Mouse (Mus musculus): ENCODE measurements at regions not wholly inside any gene's neighbourhood (a gene's known extent, or its start where the extent isn't known, plus 50 kb on each side); places are given as distances from the start of the nearest gene placed in this dataset.

DNA sequence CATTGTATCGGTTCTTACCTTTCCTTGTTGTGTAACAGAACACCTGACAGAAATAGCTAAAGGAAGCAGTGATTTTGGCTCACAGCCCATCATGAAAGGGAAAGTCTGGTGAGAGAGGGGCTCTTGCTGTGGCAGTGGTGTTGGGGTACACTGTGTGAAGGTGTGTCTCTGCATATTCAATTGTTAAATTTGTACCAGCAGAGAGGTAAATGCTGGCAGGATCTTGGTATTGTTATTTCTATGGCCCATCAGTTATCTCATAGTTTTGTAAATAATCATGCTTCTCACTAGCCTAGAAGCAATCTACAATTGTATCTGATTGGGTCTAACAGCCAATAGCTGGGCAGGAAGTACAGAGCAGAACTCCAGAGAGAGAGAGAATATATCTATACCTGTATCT, 95.7 kb downstream of the Mfap3l start:
- WGBS = 91% methylated on average over 1 of the region's 1 CpGs
- no peaks in the 10 kb centered on the region for H3K36me3 ChIP-seq (ENCODE audit: control insufficient read depth, insufficient read depth, low read length)
- no peak overlapping the region for H3K4me2 ChIP-seq (ENCODE audit: low read length)
- no peak overlapping the region for H3K4me3 ChIP-seq (ENCODE audit: low read depth, low read length)
- H3K27me3 ChIP-seq (ENCODE audit: control insufficient read depth, insufficient read depth, low read depth, low read length) = no peaks in the 10 kb centered on the region
- H3K9ac ChIP-seq (ENCODE audit: low read depth, low read length) = no peak overlapping the region
- ATAC-seq = no peak
- H3K4me1 ChIP-seq (ENCODE audit: control insufficient read depth, insufficient read depth, low read length) = no peaks in the 10 kb centered on the region
- H3K9me3 ChIP-seq (replicated peaks; ENCODE audit: control insufficient read depth, low read length, poor library complexity, severe bottlenecking) = 0 out of 2 replicates have a peak, but pooled peaks cover 2% of the 10 kb centered on the region
- H3K27ac ChIP-seq (ENCODE audit: low read length) = no peak overlapping the region

DNA sequence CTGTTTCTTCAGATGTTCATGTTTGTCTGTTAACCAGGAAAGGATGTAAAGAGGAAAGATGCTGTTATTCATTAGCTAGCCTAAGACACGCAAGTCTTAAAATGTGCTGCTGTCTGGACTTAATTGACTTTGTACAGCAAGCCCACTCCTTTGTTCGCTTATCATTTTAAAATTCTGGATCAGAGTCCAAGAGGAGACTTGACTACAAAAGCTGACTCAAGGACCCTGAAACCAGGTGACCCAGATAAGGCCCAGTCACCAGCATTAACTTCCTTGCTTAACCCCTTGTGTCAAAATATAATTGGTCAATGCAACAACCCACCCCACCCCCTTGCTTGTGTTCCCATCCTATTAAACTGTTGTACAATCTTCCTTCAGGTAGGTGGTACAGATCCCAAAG, 99.9 kb downstream of the Mfap3l start:
- ATAC-seq = no peak
- H3K4me1 ChIP-seq (ENCODE audit: control insufficient read depth, insufficient read depth, low read length) = no peaks in the 10 kb centered on the region
- no peak overlapping the region for H3K4me3 ChIP-seq (ENCODE audit: low read depth, low read length)
- H3K9ac ChIP-seq (ENCODE audit: low read depth, low read length) = no peak overlapping the region
- H3K36me3 ChIP-seq (ENCODE audit: control insufficient read depth, insufficient read depth, low read length) = no peaks in the 10 kb centered on the region
- no peaks in the 10 kb centered on the region for H3K27me3 ChIP-seq (ENCODE audit: control insufficient read depth, insufficient read depth, low read depth, low read length)
- H3K4me2 ChIP-seq (ENCODE audit: low read length) = no peak overlapping the region
- 91% methylated on average over 2 of the region's 2 CpGs for WGBS
- H3K27ac ChIP-seq (ENCODE audit: low read length) = no peak overlapping the region
- H3K9me3 ChIP-seq (replicated peaks; ENCODE audit: control insufficient read depth, low read length, poor library complexity, severe bottlenecking) = 0 out of 2 replicates have a peak, but pooled peaks cover 2% of the 10 kb centered on the region

DNA sequence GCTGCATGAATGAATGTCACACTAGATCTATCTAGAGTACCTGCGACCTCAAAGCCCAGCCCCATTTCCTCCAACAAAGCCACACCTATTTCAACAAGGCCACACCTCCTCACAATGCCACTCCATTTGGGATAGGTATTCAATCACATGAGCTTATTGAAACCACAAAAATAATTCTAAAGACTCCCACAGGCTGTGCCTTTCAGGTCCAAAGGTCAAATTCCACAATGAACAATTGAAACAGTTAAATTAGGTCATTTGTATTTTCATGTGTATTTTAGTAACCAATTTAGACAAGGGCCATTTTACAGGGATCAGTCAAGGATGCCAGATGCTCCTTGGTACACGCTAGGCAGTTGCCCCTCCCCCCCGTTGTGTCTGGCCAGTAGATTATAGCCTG, 103.3 kb downstream of the Mfap3l start:
- Histone ChIP-seq H3K27me3 (ENCODE audit: control insufficient read depth, insufficient read depth, low read depth, low read length) (no peaks in the 10 kb centered on the region), H3K4me1 (ENCODE audit: control insufficient read depth, insufficient read depth, low read length) (no peaks in the 10 kb centered on the region), H3K27ac (ENCODE audit: low read length) (no peak overlapping the region), H3K9ac (ENCODE audit: low read depth, low read length) (no peak overlapping the region), H3K36me3 (ENCODE audit: control insufficient read depth, insufficient read depth, low read length) (no peaks in the 10 kb centered on the region), H3K9me3 (replicated peaks; ENCODE audit: control insufficient read depth, low read length, poor library complexity, severe bottlenecking) (no peaks in the 10 kb centered on the region), H3K4me3 (ENCODE audit: low read depth, low read length) (no peak overlapping the region), H3K4me2 (ENCODE audit: low read length) (no peak overlapping the region)
- 80% methylated on average over 3 of the region's 3 CpGs for WGBS
- no peak for ATAC-seq

DNA sequence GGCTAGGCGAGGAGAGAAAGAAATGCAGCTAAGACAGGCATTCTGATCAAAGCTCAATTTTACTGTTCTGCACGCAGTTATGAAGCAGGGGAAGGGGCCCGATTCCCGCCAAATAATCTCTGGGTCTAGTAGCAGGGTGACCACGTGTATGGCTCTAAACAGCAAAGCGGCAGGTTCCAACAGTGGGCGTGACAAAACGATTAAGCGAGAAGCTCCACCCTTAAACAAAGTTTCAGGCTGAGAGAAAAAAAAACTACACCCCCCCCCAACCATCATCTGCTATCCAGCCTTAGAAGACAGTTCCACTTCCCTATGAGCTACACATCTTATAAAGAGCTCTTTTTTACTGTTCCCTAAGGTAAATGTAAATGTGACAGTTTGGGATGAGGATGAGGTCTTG, 103.8 kb downstream of the Mfap3l start:
- Histone ChIP-seq H3K4me3 (ENCODE audit: low read depth, low read length) (no peak overlapping the region), H3K27ac (ENCODE audit: low read length) (no peak overlapping the region), H3K9me3 (replicated peaks; ENCODE audit: control insufficient read depth, low read length, poor library complexity, severe bottlenecking) (no peaks in the 10 kb centered on the region), H3K27me3 (ENCODE audit: control insufficient read depth, insufficient read depth, low read depth, low read length) (no peaks in the 10 kb centered on the region), H3K36me3 (ENCODE audit: control insufficient read depth, insufficient read depth, low read length) (no peaks in the 10 kb centered on the region), H3K9ac (ENCODE audit: low read depth, low read length) (no peak overlapping the region), H3K4me1 (ENCODE audit: control insufficient read depth, insufficient read depth, low read length) (no peaks in the 10 kb centered on the region), H3K4me2 (ENCODE audit: low read length) (no peak overlapping the region)
- no peak for ATAC-seq
- 81% methylated on average over 9 of the region's 9 CpGs for WGBS

DNA sequence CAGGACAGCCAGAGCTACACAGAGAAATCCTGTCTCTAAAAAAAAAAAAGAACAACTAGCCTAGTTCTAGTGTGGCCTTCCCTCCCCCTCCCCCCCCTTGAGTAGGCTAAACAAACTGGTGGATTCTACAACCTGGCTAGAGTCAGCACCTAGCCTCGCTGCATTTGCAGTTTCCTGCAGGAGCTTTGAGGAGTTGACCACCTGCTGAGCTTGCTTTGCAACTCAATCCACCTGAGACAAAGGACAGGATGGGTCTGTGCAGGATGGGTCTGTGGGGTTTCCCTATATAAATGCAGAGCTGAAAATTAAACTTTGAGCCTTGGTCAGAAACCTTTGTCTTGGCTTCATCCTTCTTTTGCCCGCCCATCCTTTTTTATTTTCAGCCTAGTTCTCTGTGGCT, 104.3 kb downstream of the Mfap3l start:
- WGBS = 70% methylated on average over 2 of the region's 2 CpGs
- H3K36me3 ChIP-seq (ENCODE audit: control insufficient read depth, insufficient read depth, low read length) = no peaks in the 10 kb centered on the region

DNA sequence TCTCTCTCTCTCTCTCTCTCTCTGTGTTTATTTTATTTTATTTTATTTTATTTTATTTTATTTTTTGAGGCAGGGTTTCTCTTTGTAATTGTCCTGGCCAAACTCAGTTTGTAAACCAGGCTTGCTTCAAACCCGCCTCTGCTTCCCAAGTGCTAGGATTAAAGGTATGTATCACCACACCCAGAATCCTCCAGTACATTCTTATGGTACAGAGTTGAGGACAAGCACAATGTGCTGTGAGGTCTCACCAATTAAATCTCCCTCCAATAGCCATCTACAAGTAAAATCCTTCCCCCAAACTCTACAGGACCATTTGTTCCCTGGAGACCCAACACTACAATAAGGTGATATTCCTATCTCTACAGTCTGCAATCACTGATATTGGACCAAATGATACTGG, 105.0 kb downstream of the Mfap3l start:
- no peak overlapping the region for H3K27ac ChIP-seq (ENCODE audit: low read length)
- H3K4me2 ChIP-seq (ENCODE audit: low read length) = no peak overlapping the region
- no peak overlapping the region for H3K9ac ChIP-seq (ENCODE audit: low read depth, low read length)
- H3K9me3 ChIP-seq (replicated peaks; ENCODE audit: control insufficient read depth, low read length, poor library complexity, severe bottlenecking) = no peaks in the 10 kb centered on the region
- H3K4me3 ChIP-seq (ENCODE audit: low read depth, low read length) = no peak overlapping the region
- no peak for ATAC-seq
- no peaks in the 10 kb centered on the region for H3K27me3 ChIP-seq (ENCODE audit: control insufficient read depth, insufficient read depth, low read depth, low read length)
- 100% methylated on average over 1 of the region's 1 CpGs for WGBS
- no peaks in the 10 kb centered on the region for H3K4me1 ChIP-seq (ENCODE audit: control insufficient read depth, insufficient read depth, low read length)
- H3K36me3 ChIP-seq (ENCODE audit: control insufficient read depth, insufficient read depth, low read length) = no peaks in the 10 kb centered on the region

More for the DNA sequence above, 104.3 kb downstream of the Mfap3l start:
- Histone ChIP-seq H3K27ac (ENCODE audit: low read length) (no peak overlapping the region), H3K4me1 (ENCODE audit: control insufficient read depth, insufficient read depth, low read length) (no peaks in the 10 kb centered on the region), H3K27me3 (ENCODE audit: control insufficient read depth, insufficient read depth, low read depth, low read length) (no peaks in the 10 kb centered on the region), H3K4me3 (ENCODE audit: low read depth, low read length) (no peak overlapping the region), H3K9me3 (replicated peaks; ENCODE audit: control insufficient read depth, low read length, poor library complexity, severe bottlenecking) (no peaks in the 10 kb centered on the region), H3K9ac (ENCODE audit: low read depth, low read length) (no peak overlapping the region), H3K4me2 (ENCODE audit: low read length) (no peak overlapping the region)
- no peak for ATAC-seq

DNA sequence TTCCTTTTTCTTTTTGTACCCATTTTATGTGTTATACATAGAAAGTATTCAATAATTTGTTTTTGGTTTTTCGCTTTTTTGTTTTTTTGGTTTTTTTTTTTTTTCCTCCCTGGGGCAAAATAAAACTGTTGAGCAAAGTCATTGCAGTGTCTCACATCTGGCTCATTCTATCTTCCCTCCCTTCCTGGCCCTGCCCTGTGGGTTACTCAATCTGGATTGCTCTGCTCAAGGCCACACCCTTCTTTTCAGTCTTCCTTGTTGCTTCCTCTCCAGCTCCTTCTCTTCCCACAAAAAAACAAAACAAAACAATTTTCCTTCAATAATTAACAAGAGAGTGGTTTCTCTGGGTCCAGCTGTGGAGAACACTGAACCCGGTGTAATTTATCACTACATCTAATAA, 113.2 kb downstream of the Mfap3l start:
- Histone ChIP-seq H3K9me3 (replicated peaks; ENCODE audit: control insufficient read depth, low read length, poor library complexity, severe bottlenecking) (no peaks in the 10 kb centered on the region), H3K4me3 (ENCODE audit: low read depth, low read length) (no peak overlapping the region), H3K4me1 (ENCODE audit: control insufficient read depth, insufficient read depth, low read length) (no peaks in the 10 kb centered on the region), H3K36me3 (ENCODE audit: control insufficient read depth, insufficient read depth, low read length) (no peaks in the 10 kb centered on the region), H3K4me2 (ENCODE audit: low read length) (no peak overlapping the region), H3K9ac (ENCODE audit: low read depth, low read length) (no peak overlapping the region), H3K27me3 (ENCODE audit: control insufficient read depth, insufficient read depth, low read depth, low read length) (no peaks in the 10 kb centered on the region), H3K27ac (ENCODE audit: low read length) (no peak overlapping the region)
- ATAC-seq = no peak
- 94% methylated on average over 2 of the region's 2 CpGs for WGBS

DNA sequence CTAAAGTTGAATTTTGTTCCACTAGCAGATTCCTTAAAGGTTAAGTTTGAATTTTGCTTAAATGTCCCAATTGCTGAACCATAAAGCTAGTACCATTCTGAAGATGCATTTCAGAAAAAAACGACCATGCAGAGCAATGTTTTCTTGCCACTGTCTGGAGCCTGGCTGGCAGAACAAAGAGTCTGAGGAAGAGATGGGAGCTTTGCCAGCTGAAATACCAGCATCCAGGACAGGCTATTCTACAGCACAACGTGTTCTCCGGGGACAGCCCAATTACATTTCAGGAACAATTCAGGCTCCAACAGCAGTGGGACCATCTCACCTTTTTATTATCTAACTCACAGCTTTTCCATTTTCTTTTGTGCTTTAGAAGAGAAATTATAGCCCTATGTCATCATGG, 113.9 kb downstream of the Mfap3l start:
- ATAC-seq = no peak

DNA sequence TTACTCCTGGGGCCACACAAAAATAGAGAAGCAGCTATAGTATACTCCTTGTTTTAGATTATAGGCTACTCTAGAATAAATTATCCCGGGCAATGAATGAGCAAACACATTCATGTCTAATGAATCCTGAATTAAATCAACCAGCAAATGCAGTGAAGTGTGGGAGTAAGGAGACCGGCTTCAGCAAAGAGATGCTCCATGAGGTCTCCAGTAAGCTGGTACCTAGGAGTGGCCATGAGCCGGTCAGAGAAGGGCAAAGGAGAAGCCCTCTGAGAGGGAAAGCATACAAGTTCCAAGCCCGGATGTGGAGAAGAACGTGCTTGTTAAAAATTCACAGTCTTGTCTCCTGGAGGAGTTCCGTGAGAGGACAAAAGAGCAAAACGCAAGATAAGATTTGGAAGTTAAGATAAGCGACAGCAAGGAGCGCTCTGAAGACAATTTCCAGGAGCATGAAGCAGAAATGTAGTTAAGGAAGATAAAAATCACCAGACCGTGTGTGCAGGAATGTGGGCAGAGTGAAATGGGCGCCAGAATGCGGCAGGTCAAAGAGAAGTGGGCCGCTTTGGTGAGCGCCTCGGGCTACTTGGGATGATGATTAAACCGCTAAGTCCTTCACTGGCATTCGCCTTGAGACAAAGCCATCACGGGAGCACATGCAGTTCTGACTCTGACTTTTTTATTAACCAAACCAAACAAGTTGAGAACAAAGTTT, 123.2 kb downstream of the Mfap3l start:
- no peak for ATAC-seq
- no peaks in the 10 kb centered on the region for H3K27me3 ChIP-seq (ENCODE audit: control insufficient read depth, insufficient read depth, low read depth, low read length)
- H3K4me3 ChIP-seq (ENCODE audit: low read depth, low read length) = no peak overlapping the region
- no peaks in the 10 kb centered on the region for H3K9me3 ChIP-seq (replicated peaks; ENCODE audit: control insufficient read depth, low read length, poor library complexity, severe bottlenecking)
- no peak overlapping the region for H3K4me2 ChIP-seq (ENCODE audit: low read length)
- H3K4me1 ChIP-seq (ENCODE audit: control insufficient read depth, insufficient read depth, low read length) = no peaks in the 10 kb centered on the region
- H3K27ac ChIP-seq (ENCODE audit: low read length) = no peak overlapping the region
- WGBS = 86% methylated on average over 18 of the region's 18 CpGs
- no peak overlapping the region for H3K9ac ChIP-seq (ENCODE audit: low read depth, low read length)
- no peaks in the 10 kb centered on the region for H3K36me3 ChIP-seq (ENCODE audit: control insufficient read depth, insufficient read depth, low read length)

More for the DNA sequence above, 113.9 kb downstream of the Mfap3l start:
- WGBS = 63% methylated on average over 3 of the region's 3 CpGs
- no peak overlapping the region for H3K4me3 ChIP-seq (ENCODE audit: low read depth, low read length)
- no peaks in the 10 kb centered on the region for H3K9me3 ChIP-seq (replicated peaks; ENCODE audit: control insufficient read depth, low read length, poor library complexity, severe bottlenecking)
- H3K9ac ChIP-seq (ENCODE audit: low read depth, low read length) = no peak overlapping the region
- no peaks in the 10 kb centered on the region for H3K36me3 ChIP-seq (ENCODE audit: control insufficient read depth, insufficient read depth, low read length)
- no peaks in the 10 kb centered on the region for H3K27me3 ChIP-seq (ENCODE audit: control insufficient read depth, insufficient read depth, low read depth, low read length)
- no peaks in the 10 kb centered on the region for H3K4me1 ChIP-seq (ENCODE audit: control insufficient read depth, insufficient read depth, low read length)
- no peak overlapping the region for H3K4me2 ChIP-seq (ENCODE audit: low read length)
- H3K27ac ChIP-seq (ENCODE audit: low read length) = no peak overlapping the region
